Mouse (Mus musculus) embryo, embryonic 11.5 days (tissue): ENCODE measurements around the gene Hipk2.

ENCODE experiments used
- DNase-seq: peaks from one replicate; pipeline ENCODE4 v3.0.0-alpha.2; 2012; ENCODE audit warnings: low read depth, low spot score

Hipk2 gene

GRCm38 (mm10) chr6:38795096-38795816 is 80.7 kb downstream of the Hipk2 start:
- no peak for DNase-seq

GRCm38 (mm10) chr6:38792966-38793365 is 83.0 kb downstream of the Hipk2 start:
- no peak for DNase-seq

GRCm38 (mm10) chr6:38789221-38789810 is 86.6 kb downstream of the Hipk2 start:
- no peak for DNase-seq

- no peak for DNase-seq
Observed at GRCm38 (mm10) chr6:38787811-38788509, 88.0 kb downstream of the Hipk2 start.

GRCm38 (mm10) chr6:38787134-38787533 is 88.8 kb downstream of the Hipk2 start:
- DNase-seq = no peak

- no peak for DNase-seq
Observed at GRCm38 (mm10) chr6:38785747-38786146, 90.2 kb downstream of the Hipk2 start.

- DNase-seq = no peak
Observed at GRCm38 (mm10) chr6:38779411-38779810, 96.6 kb downstream of the Hipk2 start.

- DNase-seq = no peak
Observed at GRCm38 (mm10) chr6:38778887-38779286, 97.1 kb downstream of the Hipk2 start.

- no peak for DNase-seq
Observed at GRCm38 (mm10) chr6:38776000-38776584, 99.9 kb downstream of the Hipk2 start.

- no peak for DNase-seq
Observed at GRCm38 (mm10) chr6:38772836-38773518, 103.0 kb downstream of the Hipk2 start.

- no peak for DNase-seq
Observed at GRCm38 (mm10) chr6:38771061-38771667, 104.8 kb downstream of the Hipk2 start.

- no peak for DNase-seq
Observed at GRCm38 (mm10) chr6:38769627-38770026, 106.3 kb downstream of the Hipk2 start.

- DNase-seq = no peak
Observed at GRCm38 (mm10) chr6:38762588-38763265, 113.2 kb downstream of the Hipk2 start.

GRCm38 (mm10) chr6:38762006-38762405 is 114.0 kb downstream of the Hipk2 start:
- no peak for DNase-seq

- no peak for DNase-seq
Observed at GRCm38 (mm10) chr6:38760911-38761706, 114.9 kb downstream of the Hipk2 start.

- DNase-seq = no peak
Observed at GRCm38 (mm10) chr6:38759922-38760620, 115.9 kb downstream of the Hipk2 start.

- DNase-seq = no peak
Observed at GRCm38 (mm10) chr6:38759186-38759585, 116.8 kb downstream of the Hipk2 start.

GRCm38 (mm10) chr6:38757597-38757996 is 118.4 kb downstream of the Hipk2 start:
- no peak for DNase-seq

GRCm38 (mm10) chr6:38756968-38757367 is 119.0 kb downstream of the Hipk2 start:
- DNase-seq = no peak
